Mouse (Mus musculus) cerebellum, adult 2 months (tissue): ENCODE results near the gene Rerg. TPM values are rescaled to one million over a fixed set of nuclear protein-coding genes. Genes with fewer than 3 reads are reported as not detected.

Experiments used
- DNase-seq, 2 experiments: peaks; one replicate each; pipeline ENCODE4 v3.0.0; 2021
- H3K27ac ChIP-seq: fragments of 200-500 bp; 2 replicates; pipeline ENCODE4 v1.5.1; 2012; ENCODE audit warnings: low read length, control low read depth, inconsistent platforms; ENCODE audit not compliant: insufficient read depth
- H3K27me3 ChIP-seq: fragments of 200-500 bp; 2 replicates; pipeline ENCODE4 v1.6.1; 2012; ENCODE audit warnings: inconsistent platforms, mild to moderate bottlenecking, low read length, moderate library complexity; ENCODE audit not compliant: control insufficient read depth, insufficient read depth
- H3K4me1 ChIP-seq: fragments of 200-500 bp; 2 replicates; pipeline ENCODE4 v1.6.1; 2011; ENCODE audit warnings: low read length; ENCODE audit not compliant: control insufficient read depth, insufficient read depth
- H3K4me3 ChIP-seq: fragments of 200-500 bp; replicated peaks from 2 replicates; pipeline ENCODE3; 2011; ENCODE audit warnings: mild to moderate bottlenecking, low read depth, low read length, control low read depth; ENCODE audit not compliant: insufficient read depth
- CTCF ChIP-seq: fragments of 200-500 bp; IDR thresholded peaks from 2 replicates; pipeline ENCODE4 v1.5.1; 2011; ENCODE audit warnings: low read depth, mild to moderate bottlenecking, control low read depth, low read length, moderate library complexity, borderline replicate concordance; ENCODE audit not compliant: insufficient read depth
- POLR2A ChIP-seq: fragments of 200-500 bp; IDR thresholded peaks from 2 replicates; pipeline ENCODE4 v1.6.1; 2011; ENCODE audit warnings: low read length, control low read depth, borderline replicate concordance; ENCODE audit not compliant: insufficient read depth
- WGBS: fragments of 180-500 bp; shearing (Covaris S2); methylation state at CpG from one replicate; pipeline ENCODE4 v1.1.7; 2018; 5-methylcytosine and 5-hydroxymethylcytosine counted together
- polyA plus RNA-seq: library from polyadenylated mRNA; depleted of rRNA; stranded (reverse); fragments of >200 nt; gene quantifications from 2 replicates; pipeline ENCODE4 v1.2.3, GENCODE M21; 2012

The Rerg gene
- polyA plus RNA-seq, 1 experiment: 9.2 TPM

DNA sequence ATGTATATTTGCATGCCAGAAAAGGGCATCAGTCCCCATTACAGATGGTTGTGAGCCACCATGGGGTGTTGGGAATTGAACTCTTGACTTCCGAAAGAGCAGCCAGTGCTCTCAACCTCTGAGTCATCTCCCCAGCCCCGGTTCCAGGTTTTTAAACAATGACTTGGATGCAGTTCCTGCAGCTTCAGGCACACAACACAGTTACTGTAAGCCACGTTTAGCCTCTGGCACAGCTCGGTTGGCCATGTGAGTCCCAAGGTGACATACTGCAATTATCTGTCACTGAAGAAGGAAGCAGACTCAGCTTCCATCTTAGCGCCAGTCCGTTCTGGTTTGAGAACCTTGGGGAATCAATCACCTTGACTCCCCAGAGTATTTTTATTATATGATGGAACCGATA is 55.4 kb downstream of the Rerg start:
- TF ChIP-seq POLR2A (no peak), CTCF (no peak)
- Histone ChIP-seq H3K4me1 (no peaks in the 10 kb centered on the region), H3K4me3 (no peak overlapping the region), H3K27me3 (no peaks in the 10 kb centered on the region), H3K27ac (no peak overlapping the region)
- 73% methylated on average over 7 of the region's 7 CpGs for WGBS
- no peak for DNase-seq

DNA sequence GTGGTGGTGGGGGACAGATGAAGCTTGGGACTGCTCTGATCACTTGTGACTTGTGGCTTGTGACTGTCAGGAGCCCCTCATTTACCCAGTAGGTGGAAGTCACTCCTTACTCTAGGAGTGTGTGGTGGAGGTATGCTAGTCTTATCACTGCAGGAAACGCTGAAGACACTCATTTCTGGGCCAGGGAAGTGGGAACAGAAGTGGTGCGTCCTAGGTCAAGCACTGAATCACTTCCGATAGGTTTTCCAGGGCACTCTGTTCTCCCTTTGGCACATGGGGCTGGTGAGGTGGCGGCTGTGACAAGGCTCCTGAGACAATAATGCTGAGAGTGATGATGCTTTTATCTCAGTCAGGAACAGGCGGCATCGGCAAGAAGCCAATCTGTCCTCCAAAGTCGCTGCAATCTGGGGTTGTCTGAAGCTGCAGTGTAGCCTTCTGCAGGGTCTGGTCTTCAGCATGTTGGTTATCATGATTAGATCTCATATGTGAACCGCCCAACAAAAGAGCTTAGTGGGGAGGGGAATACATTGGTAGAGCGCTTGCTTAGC is 59.0 kb downstream of the Rerg start:
- no peaks in the 10 kb centered on the region for H3K27me3 ChIP-seq
- no peak overlapping the region for H3K27ac ChIP-seq
- H3K4me3 ChIP-seq: no peak overlapping the region
- 93% methylated on average over 9 of the region's 9 CpGs for WGBS
- H3K4me1 ChIP-seq: no peaks in the 10 kb centered on the region
- TF ChIP-seq POLR2A: no peak
- TF ChIP-seq CTCF: no peak
- no peak for DNase-seq

DNA sequence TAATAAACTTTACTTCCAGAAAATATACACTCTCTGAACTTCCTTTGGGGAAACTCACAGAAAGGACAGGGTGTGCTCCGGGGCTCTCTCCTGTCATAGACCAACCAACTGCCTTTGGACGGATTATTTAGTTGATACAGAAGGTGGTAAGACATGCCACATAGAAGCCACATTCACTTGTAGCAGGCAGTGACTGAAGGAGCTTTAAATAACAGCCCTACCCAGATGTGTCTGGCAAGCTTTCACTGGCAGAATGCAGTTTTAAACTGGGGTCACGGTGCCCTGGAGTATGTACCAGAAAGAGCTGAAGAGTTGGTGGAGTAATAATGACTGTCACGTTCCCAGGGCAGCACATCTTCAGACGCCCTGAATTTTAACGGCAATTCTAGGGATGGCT is 59.5 kb downstream of the Rerg start:
- Histone ChIP-seq H3K27me3 (no peaks in the 10 kb centered on the region), H3K4me3 (no peak overlapping the region), H3K27ac (no peak overlapping the region), H3K4me1 (no peaks in the 10 kb centered on the region)
- TF ChIP-seq POLR2A: no peak
- TF ChIP-seq CTCF: no peak
- WGBS: 76% methylated on average over 6 of the region's 6 CpGs
- DNase-seq: no peak

DNA sequence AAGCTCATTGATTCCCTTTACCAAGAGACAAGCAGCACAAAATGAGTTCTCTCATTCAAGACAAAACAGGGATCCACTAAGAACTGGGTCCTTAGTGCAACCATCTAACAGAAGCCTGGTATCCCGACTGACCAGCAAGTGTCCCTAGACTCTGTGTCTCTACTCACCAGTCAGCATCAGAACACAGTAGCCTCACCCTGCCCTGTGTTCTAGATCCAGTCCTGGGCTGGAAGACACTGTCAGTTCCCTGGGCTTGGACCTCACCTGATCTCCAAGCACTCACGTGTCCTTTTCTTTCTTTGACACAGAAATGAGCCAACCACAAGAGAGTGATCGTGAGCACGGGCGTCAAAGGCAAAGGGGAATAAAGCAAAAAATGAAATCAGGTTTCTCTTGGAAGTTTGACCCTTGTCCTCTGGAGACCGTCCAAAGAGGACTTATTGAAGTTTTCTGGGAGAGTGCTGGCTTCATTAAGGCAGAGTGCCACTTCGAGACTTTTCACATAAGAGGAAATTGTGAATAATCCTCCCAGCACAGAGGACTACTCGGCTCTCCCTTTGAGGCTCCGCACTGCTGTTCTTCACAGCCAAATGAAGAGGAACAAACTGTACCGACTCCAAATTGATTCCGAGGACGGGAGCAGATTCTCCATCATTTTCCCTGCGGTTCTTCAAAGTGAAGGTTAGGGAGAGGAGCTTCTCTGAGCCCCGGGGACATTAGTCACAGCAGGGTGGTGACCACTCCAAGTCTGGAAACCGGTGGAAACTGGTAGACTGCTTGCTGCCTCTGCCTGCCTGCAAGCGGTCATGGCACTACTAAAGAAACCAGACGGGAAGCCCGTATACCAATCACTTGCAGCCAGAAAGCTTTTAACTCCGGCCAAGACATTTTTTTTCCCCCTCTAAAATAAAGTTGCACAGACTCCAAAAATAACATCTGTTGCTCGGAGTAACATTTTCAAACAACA is 60.2 kb downstream of the Rerg start:
- Histone ChIP-seq H3K27ac (no peak overlapping the region), H3K4me3 (no peak overlapping the region), H3K27me3 (no peaks in the 10 kb centered on the region), H3K4me1 (no peaks in the 10 kb centered on the region)
- 53% methylated on average over 20 of the region's 20 CpGs for WGBS
- TF ChIP-seq CTCF (no peak), POLR2A (no peak)
- DNase-seq: no peak

DNA sequence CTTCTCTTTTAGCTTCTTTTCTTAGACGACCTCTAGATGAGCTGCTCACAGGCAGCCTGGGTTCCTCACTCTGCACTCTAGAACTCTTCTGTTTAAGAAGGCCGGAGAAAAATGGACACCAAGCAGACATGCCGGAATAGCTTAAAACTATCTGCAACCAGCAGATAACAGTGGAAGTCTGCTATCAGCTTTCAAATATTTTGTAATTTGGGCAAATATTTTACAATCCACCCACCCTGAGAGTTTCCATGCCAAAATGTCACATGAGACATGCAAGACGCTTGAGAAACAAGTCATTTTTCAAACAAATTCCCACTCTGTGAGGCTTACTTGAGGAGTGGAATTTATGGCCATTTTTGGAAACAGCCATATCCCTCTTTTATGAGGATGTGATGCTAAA is 65.0 kb downstream of the Rerg start:
- no peak overlapping the region for H3K4me3 ChIP-seq
- no peak overlapping the region for H3K27ac ChIP-seq
- H3K27me3 ChIP-seq: no peaks in the 10 kb centered on the region
- no peaks in the 10 kb centered on the region for H3K4me1 ChIP-seq
- no peak for DNase-seq
- TF ChIP-seq CTCF (no peak), POLR2A (no peak)
- WGBS: 94% methylated on average over 4 of the region's 4 CpGs

DNA sequence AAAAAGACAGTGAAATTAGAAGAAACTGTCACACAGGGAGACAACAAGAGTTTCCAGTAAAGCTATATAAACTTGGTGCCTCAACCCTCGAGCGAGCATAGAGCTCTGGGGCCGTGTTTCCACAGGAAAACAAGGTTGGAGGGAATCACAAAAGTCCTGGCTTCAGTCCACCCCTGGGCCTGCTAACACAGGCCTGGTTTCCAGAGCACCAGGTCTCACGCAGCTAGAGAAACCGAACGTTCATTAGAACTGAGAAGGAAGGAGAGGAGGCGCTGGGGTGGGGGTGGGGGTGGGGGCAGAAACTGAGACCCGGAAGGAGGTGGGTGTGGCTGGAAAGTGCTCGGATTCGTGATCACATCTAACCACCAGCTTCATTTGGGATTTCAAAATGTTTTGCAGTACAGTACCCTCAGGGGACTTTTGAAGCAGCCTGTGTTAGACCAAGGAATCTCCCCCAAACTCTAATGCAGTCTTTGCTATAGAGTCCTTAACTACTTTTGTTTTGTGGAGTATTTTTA is 67.6 kb downstream of the Rerg start:
- no peak for DNase-seq
- H3K27ac ChIP-seq: no peak overlapping the region
- WGBS: 23% methylated on average over 10 of the region's 10 CpGs
- TF ChIP-seq POLR2A (no peak), CTCF (no peak)
- H3K4me1 ChIP-seq: no peaks in the 10 kb centered on the region
- no peak overlapping the region for H3K4me3 ChIP-seq
- H3K27me3 ChIP-seq: no peaks in the 10 kb centered on the region

DNA sequence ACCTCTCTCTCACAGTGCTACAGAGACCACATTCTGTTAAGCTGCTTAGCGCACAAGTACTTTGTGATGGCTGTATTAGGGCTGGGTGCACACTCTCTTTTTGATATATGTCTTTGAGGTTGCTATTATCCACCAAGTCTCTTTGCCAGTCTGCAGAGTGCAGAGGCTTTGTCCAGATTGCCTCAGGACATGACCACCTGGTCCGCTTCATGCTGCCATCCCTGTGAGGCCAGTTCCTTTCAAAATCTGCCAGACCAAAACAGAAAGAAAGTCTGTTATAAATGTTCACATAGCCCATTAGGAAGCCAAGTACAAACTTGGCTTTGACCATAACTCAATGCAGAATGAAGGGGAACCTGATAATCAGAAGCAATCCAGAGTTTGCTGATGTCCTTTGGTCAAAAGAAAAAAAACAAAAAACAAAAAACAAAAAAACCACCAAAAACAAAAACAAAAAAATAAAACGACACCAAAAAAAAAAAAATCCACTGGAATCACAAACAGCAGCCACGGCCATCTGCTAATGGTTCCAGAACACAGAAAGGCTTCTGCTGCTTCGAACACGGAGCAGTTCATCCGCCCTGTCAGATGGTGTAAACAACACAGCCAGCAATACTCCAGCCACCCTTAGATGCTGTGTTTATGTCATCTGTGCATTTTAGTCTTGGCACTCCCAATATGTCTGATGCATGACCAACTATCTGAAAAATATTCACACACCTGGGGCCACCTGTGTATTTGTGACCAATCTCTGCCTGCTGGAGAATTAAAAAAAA is 68.2 kb downstream of the Rerg start:
- no peaks in the 10 kb centered on the region for H3K27me3 ChIP-seq
- H3K4me1 ChIP-seq: no peaks in the 10 kb centered on the region
- no peak for DNase-seq
- TF ChIP-seq POLR2A (no peak), CTCF (no peak)
- H3K27ac ChIP-seq: no peak overlapping the region
- WGBS: 63% methylated on average over 7 of the region's 7 CpGs
- H3K4me3 ChIP-seq: no peak overlapping the region

DNA sequence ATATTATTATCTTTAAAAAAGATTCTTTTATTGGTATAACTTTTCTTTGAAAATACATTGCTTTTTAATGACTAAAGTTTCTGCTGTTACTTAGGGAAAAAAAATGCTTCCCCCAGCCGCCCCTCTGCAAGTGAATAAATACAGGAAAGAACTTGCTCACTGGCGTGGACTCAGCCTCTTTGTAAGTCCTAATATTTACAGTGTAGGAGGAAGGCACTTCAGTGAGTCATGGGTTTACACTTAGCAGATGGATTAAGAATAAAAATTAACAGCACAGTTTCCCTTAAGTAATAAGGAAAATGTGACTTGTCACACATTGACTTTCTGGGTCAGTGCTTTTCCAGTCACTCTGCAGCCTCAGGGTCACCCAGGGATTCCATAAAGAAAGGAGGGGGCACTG is 70.0 kb downstream of the Rerg start:
- no peak for TF ChIP-seq CTCF
- TF ChIP-seq POLR2A: no peak
- Histone ChIP-seq H3K27me3 (no peaks in the 10 kb centered on the region), H3K27ac (no peak overlapping the region), H3K4me1 (no peaks in the 10 kb centered on the region), H3K4me3 (no peak overlapping the region)
- DNase-seq: no peak
- WGBS: 86% methylated on average over 2 of the region's 2 CpGs
